Mouse (Mus musculus): Measurements from ENCODE around the gene Ap2s1. TPM values are rescaled to one million over a fixed set of nuclear protein-coding genes. Genes with fewer than 3 reads are reported as not detected.
A peak's percentile ranks its signal among the peaks of the same experiment; 100 is the strongest.

Gene Ap2s1
- polyA plus RNA-seq, 1 experiment from 2014 or later: 360 TPM

- Histone ChIP-seq H3K4me2 (replicated peaks) (peak overlapping the region; percentile 96), H3K4me3 (replicated peaks) (peak overlapping the region; percentile 57), H3K27ac (no peak overlapping the region), H3K9ac (replicated peaks) (peak overlapping the region; percentile 75), H3K27me3 (0 out of 2 replicates have a peak, but pooled peaks cover 14% of the 10 kb centered on the region), H3K36me3 (0 out of 2 replicates have a peak, but pooled peaks cover 2% of the 10 kb centered on the region), H3K9me3 (no peaks in the 10 kb centered on the region), H3K4me1 (replicated peaks) (peaks cover 42% of the 10 kb centered on the region)
- WGBS: 5% methylated on average over 11 of the region's 11 CpGs
- ATAC-seq: no peak
Observed at GRCm38 (mm10) chr7:16782555-16783125, 44.4 kb downstream of the Ap2s1 start.

- Histone ChIP-seq H3K27ac (no peak overlapping the region), H3K4me2 (replicated peaks) (peak overlapping the region; percentile 96), H3K4me3 (replicated peaks) (peak overlapping the region; percentile 57), H3K27me3 (0 out of 2 replicates have a peak, but pooled peaks cover 14% of the 10 kb centered on the region), H3K9me3 (no peaks in the 10 kb centered on the region), H3K4me1 (replicated peaks) (peaks cover 42% of the 10 kb centered on the region), H3K9ac (replicated peaks) (no peak overlapping the region; the same call in 1 of the 2 replicates), H3K36me3 (0 out of 2 replicates have a peak, but pooled peaks cover 2% of the 10 kb centered on the region)
- no peak for ATAC-seq
- 13% methylated on average over 10 of the region's 10 CpGs for WGBS
Observed at GRCm38 (mm10) chr7:16783224-16783688, 45.0 kb downstream of the Ap2s1 start.

GRCm38 (mm10) chr7:16783758-16784415, 45.7 kb downstream of the Ap2s1 start:
- WGBS: 41% methylated on average over 17 of the region's 17 CpGs
- H3K4me3 ChIP-seq (replicated peaks): peak overlapping the region; percentile 57

GRCm38 (mm10) chr7:16784498-16784976, 46.3 kb downstream of the Ap2s1 start:
- Histone ChIP-seq H3K27ac (no peak overlapping the region), H3K4me1 (replicated peaks) (peaks cover 42% of the 10 kb centered on the region), H3K4me2 (replicated peaks) (peak overlapping the region; percentile 96; the same call in 1 of the 2 replicates), H3K4me3 (replicated peaks) (no peak overlapping the region), H3K9ac (replicated peaks) (no peak overlapping the region), H3K27me3 (0 out of 2 replicates have a peak, but pooled peaks cover 14% of the 10 kb centered on the region), H3K9me3 (no peaks in the 10 kb centered on the region), H3K36me3 (0 out of 2 replicates have a peak, but pooled peaks cover 2% of the 10 kb centered on the region)
- ATAC-seq: no peak
- 69% methylated on average over 10 of the region's 10 CpGs for WGBS

More at GRCm38 (mm10) chr7:16783758-16784415, 45.7 kb downstream of the Ap2s1 start:
- peak overlapping the region; percentile 96 for H3K4me2 ChIP-seq (replicated peaks)
- 0 out of 2 replicates have a peak, but pooled peaks cover 2% of the 10 kb centered on the region for H3K36me3 ChIP-seq
- H3K4me1 ChIP-seq (replicated peaks): peaks cover 42% of the 10 kb centered on the region
- no peak for ATAC-seq
- H3K9me3 ChIP-seq: no peaks in the 10 kb centered on the region
- no peak overlapping the region for H3K27ac ChIP-seq
- no peak overlapping the region; the same call in 1 of the 2 replicates for H3K9ac ChIP-seq (replicated peaks)
- H3K27me3 ChIP-seq: 0 out of 2 replicates have a peak, but pooled peaks cover 14% of the 10 kb centered on the region

- Histone ChIP-seq H3K36me3 (0 out of 2 replicates have a peak, but pooled peaks cover 2% of the 10 kb centered on the region), H3K4me3 (replicated peaks) (no peak overlapping the region), H3K9me3 (no peaks in the 10 kb centered on the region), H3K27ac (no peak overlapping the region), H3K4me1 (replicated peaks) (peaks cover 40% of the 10 kb centered on the region), H3K4me2 (replicated peaks) (no peak overlapping the region), H3K27me3 (0 out of 2 replicates have a peak, but pooled peaks cover 10% of the 10 kb centered on the region), H3K9ac (replicated peaks) (no peak overlapping the region)
- ATAC-seq: no peak
- 89% methylated on average over 8 of the region's 8 CpGs for WGBS
Observed at GRCm38 (mm10) chr7:16785541-16786083, 47.4 kb downstream of the Ap2s1 start.

GRCm38 (mm10) chr7:16792316-16792715, 54.1 kb downstream of the Ap2s1 start:
- WGBS: 87% methylated on average over 5 of the region's 5 CpGs
- no peak for ATAC-seq
- no peak overlapping the region; the same call in 1 of the 2 replicates for H3K9ac ChIP-seq (replicated peaks)

GRCm38 (mm10) chr7:16793010-16793725, 55.0 kb downstream of the Ap2s1 start:
- Histone ChIP-seq H3K36me3 (peaks cover 17% of the 10 kb centered on the region), H3K9ac (replicated peaks) (no peak overlapping the region), H3K4me3 (replicated peaks) (no peak overlapping the region), H3K4me1 (replicated peaks) (no peaks in the 10 kb centered on the region), H3K4me2 (replicated peaks) (no peak overlapping the region), H3K9me3 (no peaks in the 10 kb centered on the region), H3K27ac (no peak overlapping the region), H3K27me3 (no peaks in the 10 kb centered on the region)
- ATAC-seq: no peak
- WGBS: 92% methylated on average over 19 of the region's 19 CpGs

More at GRCm38 (mm10) chr7:16792316-16792715, 54.1 kb downstream of the Ap2s1 start:
- H3K36me3 ChIP-seq: peaks cover 8% of the 10 kb centered on the region
- H3K4me2 ChIP-seq (replicated peaks): no peak overlapping the region
- H3K4me3 ChIP-seq (replicated peaks): no peak overlapping the region
- no peaks in the 10 kb centered on the region for H3K27me3 ChIP-seq
- no peak overlapping the region for H3K27ac ChIP-seq
- H3K4me1 ChIP-seq (replicated peaks): no peaks in the 10 kb centered on the region
- H3K9me3 ChIP-seq: no peaks in the 10 kb centered on the region

GRCm38 (mm10) chr7:16794886-16795285, 56.7 kb downstream of the Ap2s1 start:
- Histone ChIP-seq H3K27ac (no peak overlapping the region), H3K9ac (replicated peaks) (no peak overlapping the region), H3K36me3 (peaks cover 18% of the 10 kb centered on the region), H3K4me2 (replicated peaks) (no peak overlapping the region), H3K4me3 (replicated peaks) (no peak overlapping the region), H3K9me3 (no peaks in the 10 kb centered on the region), H3K27me3 (no peaks in the 10 kb centered on the region), H3K4me1 (replicated peaks) (no peaks in the 10 kb centered on the region)
- no peak for ATAC-seq
- 97% methylated on average over 5 of the region's 5 CpGs for WGBS

Other genes with a start within 250 kb of the Ap2s1 start
- 32.4 and 34.0 TPM in 2 replicates for gene Arhgap35, start 123.4 kb upstream of the Ap2s1 start, polyA plus RNA-seq (2015; fragmentation: Nextera tagmentation; extraction: Ambion mirVana)
- gene Ceacam15, start 62.7 kb upstream of the Ap2s1 start, polyA plus RNA-seq (2015; fragmentation: Nextera tagmentation; extraction: Ambion mirVana): not detected in 2 replicates
- 0.14 TPM in 1 of 2 replicates, not detected in the other for gene Ceacam9, start 16.5 kb upstream of the Ap2s1 start, polyA plus RNA-seq (2015; fragmentation: Nextera tagmentation; extraction: Ambion mirVana)
- 13.8 and 14.9 TPM in 2 replicates for gene Slc1a5, start 42.9 kb downstream of the Ap2s1 start, polyA plus RNA-seq (2015; fragmentation: Nextera tagmentation; extraction: Ambion mirVana)
- 184 and 186 TPM in 2 replicates for gene Strn4, start 77.5 kb downstream of the Ap2s1 start, polyA plus RNA-seq (2015; fragmentation: Nextera tagmentation; extraction: Ambion mirVana)
- 43.9 and 46.1 TPM in 2 replicates for gene Fkrp, start 78.3 kb downstream of the Ap2s1 start, polyA plus RNA-seq (2015; fragmentation: Nextera tagmentation; extraction: Ambion mirVana)
- 6.4 and 6.6 TPM in 2 replicates for gene Prkd2, start 104.5 kb downstream of the Ap2s1 start, polyA plus RNA-seq (2015; fragmentation: Nextera tagmentation; extraction: Ambion mirVana)
- gene Dact3, start 136.9 kb downstream of the Ap2s1 start, polyA plus RNA-seq (2015; fragmentation: Nextera tagmentation; extraction: Ambion mirVana): 2.8 and 2.9 TPM in 2 replicates
- 23.4 and 30.8 TPM in 2 replicates for gene Gng8, start 153.4 kb downstream of the Ap2s1 start, polyA plus RNA-seq (2015; fragmentation: Nextera tagmentation; extraction: Ambion mirVana)
- 0.41 and 0.54 TPM in 2 replicates for gene Ptgir, start 168.1 kb downstream of the Ap2s1 start, polyA plus RNA-seq (2015; fragmentation: Nextera tagmentation; extraction: Ambion mirVana)
- 297 and 325 TPM in 2 replicates for gene Calm3, start 185.7 kb downstream of the Ap2s1 start, polyA plus RNA-seq (2015; fragmentation: Nextera tagmentation; extraction: Ambion mirVana)
- 119 and 120 TPM in 2 replicates for gene Pnmal2, start 206.3 kb downstream of the Ap2s1 start, polyA plus RNA-seq (2015; fragmentation: Nextera tagmentation; extraction: Ambion mirVana)
- 54.7 and 60.8 TPM in 2 replicates for gene Pnmal1, start 221.3 kb downstream of the Ap2s1 start, polyA plus RNA-seq (2015; fragmentation: Nextera tagmentation; extraction: Ambion mirVana)
- 3.4 and 4.3 TPM in 2 replicates for gene Gm42372, start 244.7 kb downstream of the Ap2s1 start, polyA plus RNA-seq (2015; fragmentation: Nextera tagmentation; extraction: Ambion mirVana)